Mouse (Mus musculus) embryonic facial prominence, embryonic 14.5 days (tissue): ENCODE measurements around the gene Kcnj12. TPM values are rescaled to one million over a fixed set of nuclear protein-coding genes. Genes with fewer than 3 reads are reported as not detected.

Experiments
- ATAC-seq: fragments of 200-750 bp; cut with Nextera tagmentation; 2 replicates; pipeline ENCODE4 v1.8.0; 2017; ENCODE audit warnings: low read depth, moderate number of reproducible peaks, moderate TSS enrichment
- DNase-seq: peaks from one replicate; pipeline ENCODE4 v3.0.0-alpha.2; 2015; ENCODE audit warnings: low spot score
- H3K27ac ChIP-seq: fragments of 300-500 bp; sonication (generic); replicated peaks from 2 replicates; pipeline ENCODE4 v1.5.1; 2014; ENCODE audit warnings: low read depth, mild to moderate bottlenecking, low read length, moderate library complexity
- H3K27me3 ChIP-seq: fragments of 300-500 bp; sonication (generic); replicated peaks from 2 replicates; pipeline ENCODE4 v1.6.1; 2014; ENCODE audit warnings: low read length; ENCODE audit not compliant: control insufficient read depth, insufficient read depth
- H3K36me3 ChIP-seq: fragments of 300-500 bp; sonication (generic); 2 replicates; pipeline ENCODE4 v1.6.1; 2014; ENCODE audit warnings: low read length, mixed read lengths; ENCODE audit not compliant: control insufficient read depth, insufficient read depth
- H3K4me1 ChIP-seq: fragments of 300-500 bp; sonication (generic); 2 replicates; pipeline ENCODE4 v1.6.1; 2014; ENCODE audit warnings: antibody characterized with exemption, low read length; ENCODE audit not compliant: control insufficient read depth, insufficient read depth
- H3K4me2 ChIP-seq: fragments of 300-500 bp; sonication (generic); 2 replicates; pipeline ENCODE4 v1.6.1; 2014; ENCODE audit warnings: low read depth, mild to moderate bottlenecking, low read length, moderate library complexity, mixed read lengths
- H3K4me3 ChIP-seq: fragments of 300-500 bp; sonication (generic); 2 replicates; pipeline ENCODE4 v1.5.1; 2014; ENCODE audit warnings: low read depth, mild to moderate bottlenecking, low read length
- H3K9ac ChIP-seq: fragments of 300-500 bp; sonication (generic); 2 replicates; pipeline ENCODE4 v1.6.1; 2014; ENCODE audit warnings: low read depth, mild to moderate bottlenecking, low read length, moderate library complexity, mixed read lengths
- H3K9me3 ChIP-seq: fragments of 300-500 bp; sonication (generic); 2 replicates; pipeline ENCODE4 v1.6.1; 2016; ENCODE audit warnings: low read length; ENCODE audit not compliant: control insufficient read depth
- WGBS: fragments of 180-500 bp; shearing (Covaris S2); extraction: QIAGEN DNeasy Blood & Tissue Kit; methylation state at CpG from one replicate; pipeline ENCODE4 v1.1.7; 2014; 5-methylcytosine and 5-hydroxymethylcytosine counted together
- polyA plus RNA-seq: library from polyadenylated mRNA; unstranded; fragments of >200 nt; fragmentation: Nextera tagmentation; extraction: Ambion mirVana; gene quantifications from 2 replicates; pipeline ENCODE4 v1.2.1, GENCODE M21; 2014

The Kcnj12 gene
- polyA plus RNA-seq, 1 experiment from 2014 or later = 1.6 TPM

DNA sequence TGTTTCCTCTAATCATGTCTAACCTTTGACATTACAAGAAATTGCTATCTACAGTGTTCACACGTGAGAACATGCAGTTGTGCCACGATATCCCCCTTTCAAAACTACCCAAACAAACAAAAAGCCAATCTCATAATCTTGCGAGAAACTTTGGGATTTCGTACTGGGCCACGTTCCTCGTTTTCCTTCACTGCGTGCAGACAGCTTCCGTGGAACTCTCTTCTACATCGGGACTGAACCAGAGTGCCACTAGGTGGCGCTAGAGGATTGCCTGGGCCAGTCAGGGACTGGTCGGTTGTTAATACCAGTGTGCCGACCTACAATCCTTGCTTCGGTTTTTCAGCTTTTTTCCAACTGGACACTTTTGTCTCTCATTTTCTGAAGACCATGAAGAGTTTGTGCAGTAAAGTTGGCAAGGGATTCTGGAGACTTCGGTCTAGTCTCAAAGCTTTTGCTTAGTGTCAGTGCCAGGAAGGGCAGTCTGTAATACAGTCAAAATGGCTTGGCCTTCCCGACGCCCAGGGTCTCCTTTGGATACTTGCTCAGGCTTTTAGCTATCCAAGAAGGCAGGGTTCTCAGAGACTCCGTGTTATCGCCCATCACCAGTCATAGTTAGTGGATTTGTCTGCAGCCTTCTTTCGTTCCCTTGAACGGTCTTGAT lies 82.0 kb downstream of the Kcnj12 start:
- H3K27me3 ChIP-seq = no peaks in the 10 kb centered on the region
- WGBS = 17% methylated on average over 20 of the region's 20 CpGs
- peak overlapping the region; percentile 2; the same call in 1 of the 2 replicates for H3K9ac ChIP-seq
- no peaks in the 10 kb centered on the region for H3K4me1 ChIP-seq
- ATAC-seq (peak; percentile 95), DNase-seq (peak; percentile 93)
- no peak overlapping the region for H3K27ac ChIP-seq
- H3K36me3 ChIP-seq = no peaks in the 10 kb centered on the region
- peak overlapping the region; percentile 17; the same call in 1 of the 2 replicates for H3K4me2 ChIP-seq
- no peak overlapping the region for H3K4me3 ChIP-seq
- H3K9me3 ChIP-seq = no peaks in the 10 kb centered on the region

DNA sequence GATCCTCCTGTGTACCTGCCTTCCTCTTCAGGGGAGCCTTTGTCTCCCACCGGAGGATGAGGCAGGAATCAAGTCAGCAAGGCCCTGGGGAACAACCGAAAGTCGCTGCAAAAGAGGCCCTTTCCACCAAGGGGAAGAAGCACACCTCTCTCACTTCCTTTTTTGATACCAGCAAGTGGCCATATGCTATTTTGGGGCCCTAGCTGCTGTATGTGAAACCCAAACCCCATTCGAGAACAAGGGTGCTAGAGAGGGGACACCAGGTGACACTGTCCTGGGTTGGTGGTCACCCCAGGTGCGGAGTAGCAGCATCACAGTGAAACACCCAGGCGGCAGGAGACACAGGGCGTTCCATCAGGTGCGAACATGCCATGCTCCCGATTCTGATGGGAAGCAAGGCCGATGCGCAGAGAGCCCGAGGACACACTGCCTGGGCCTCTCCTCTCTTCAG lies 86.6 kb downstream of the Kcnj12 start:
- no peak for DNase-seq
- Histone ChIP-seq H3K9ac (no peak overlapping the region), H3K27me3 (no peaks in the 10 kb centered on the region)

DNA sequence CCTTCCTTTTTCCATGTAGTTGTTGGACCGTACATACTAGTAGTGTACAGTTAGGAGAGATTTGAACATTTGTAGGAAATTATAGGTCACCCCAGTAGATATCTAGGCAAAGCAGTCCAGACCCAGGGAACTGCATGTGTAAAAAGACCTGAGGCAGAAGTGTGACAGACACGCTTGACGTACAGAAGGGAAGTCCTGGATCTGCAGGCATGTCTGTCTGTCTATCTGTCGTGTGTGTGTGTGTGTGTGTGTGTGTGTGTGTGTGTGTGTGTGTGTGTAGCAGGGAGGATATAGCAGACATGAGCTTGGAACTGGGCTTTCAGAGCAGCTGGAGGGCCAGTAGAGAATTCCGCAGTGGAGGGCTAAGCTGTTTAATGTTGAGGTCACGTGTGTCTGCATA lies 87.3 kb downstream of the Kcnj12 start:
- Histone ChIP-seq H3K4me3 (no peak overlapping the region), H3K27ac (no peak overlapping the region), H3K9ac (no peak overlapping the region), H3K27me3 (no peaks in the 10 kb centered on the region), H3K36me3 (no peaks in the 10 kb centered on the region), H3K9me3 (no peaks in the 10 kb centered on the region), H3K4me2 (no peak overlapping the region), H3K4me1 (no peaks in the 10 kb centered on the region)
- ATAC-seq (no peak), DNase-seq (no peak)
- WGBS = 90% methylated on average over 6 of the region's 6 CpGs

More for the DNA sequence above, 86.6 kb downstream of the Kcnj12 start:
- no peak overlapping the region for H3K4me2 ChIP-seq
- H3K9me3 ChIP-seq = no peaks in the 10 kb centered on the region
- no peak for ATAC-seq
- no peak overlapping the region for H3K27ac ChIP-seq
- H3K4me1 ChIP-seq = no peaks in the 10 kb centered on the region
- H3K4me3 ChIP-seq = no peak overlapping the region
- 85% methylated on average over 12 of the region's 12 CpGs for WGBS
- no peaks in the 10 kb centered on the region for H3K36me3 ChIP-seq

DNA sequence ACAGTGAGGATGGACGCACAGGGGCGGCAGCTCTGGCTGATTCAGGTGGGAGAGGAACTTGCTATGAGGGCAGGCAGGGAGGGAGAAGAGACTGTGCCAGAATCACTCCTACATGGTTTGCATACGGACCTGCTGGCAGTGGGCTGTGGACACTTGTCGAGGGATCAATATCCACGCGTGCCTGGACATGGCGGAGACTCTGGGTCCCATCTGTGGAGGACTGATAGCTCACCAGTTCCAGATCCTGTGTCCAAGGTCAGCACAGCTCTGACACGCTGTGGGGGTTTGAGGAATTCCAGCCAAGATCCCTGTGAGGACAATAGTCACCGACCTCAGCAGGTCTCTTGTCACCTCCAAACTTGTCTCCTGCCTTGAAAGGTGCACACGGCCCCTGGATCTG lies 87.7 kb downstream of the Kcnj12 start:
- no peak for ATAC-seq
- WGBS = 76% methylated on average over 10 of the region's 10 CpGs

DNA sequence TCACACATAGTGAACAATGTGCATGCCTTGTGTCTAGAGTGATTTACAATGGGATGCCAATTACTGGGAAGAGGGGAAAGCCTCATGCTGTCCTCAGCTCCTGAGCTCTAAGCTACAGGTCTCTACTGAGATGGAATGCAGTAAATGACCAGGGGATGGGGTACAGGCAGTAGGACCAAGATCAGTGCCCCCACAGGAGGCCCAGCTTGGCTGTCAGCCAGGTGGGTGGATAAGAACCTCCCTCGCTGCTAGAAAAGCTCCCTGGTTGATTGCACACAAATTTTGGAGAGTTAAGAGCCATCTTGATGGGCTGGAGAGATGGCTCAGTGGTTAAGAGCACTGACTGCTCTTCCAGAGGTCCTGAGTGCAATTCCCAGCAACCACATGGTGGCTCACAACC lies 88.6 kb downstream of the Kcnj12 start:
- Histone ChIP-seq H3K27me3 (no peaks in the 10 kb centered on the region), H3K9me3 (no peaks in the 10 kb centered on the region), H3K4me1 (no peaks in the 10 kb centered on the region), H3K9ac (no peak overlapping the region), H3K4me2 (no peak overlapping the region), H3K4me3 (no peak overlapping the region), H3K27ac (no peak overlapping the region), H3K36me3 (no peaks in the 10 kb centered on the region)
- 57% methylated on average over 1 of the region's 1 CpGs for WGBS
- ATAC-seq (no peak), DNase-seq (no peak)

More for the DNA sequence above, 87.7 kb downstream of the Kcnj12 start:
- Histone ChIP-seq H3K27me3 (no peaks in the 10 kb centered on the region), H3K9ac (no peak overlapping the region), H3K9me3 (no peaks in the 10 kb centered on the region), H3K4me2 (no peak overlapping the region), H3K27ac (no peak overlapping the region), H3K4me1 (no peaks in the 10 kb centered on the region), H3K4me3 (no peak overlapping the region), H3K36me3 (no peaks in the 10 kb centered on the region)
- no peak for DNase-seq

DNA sequence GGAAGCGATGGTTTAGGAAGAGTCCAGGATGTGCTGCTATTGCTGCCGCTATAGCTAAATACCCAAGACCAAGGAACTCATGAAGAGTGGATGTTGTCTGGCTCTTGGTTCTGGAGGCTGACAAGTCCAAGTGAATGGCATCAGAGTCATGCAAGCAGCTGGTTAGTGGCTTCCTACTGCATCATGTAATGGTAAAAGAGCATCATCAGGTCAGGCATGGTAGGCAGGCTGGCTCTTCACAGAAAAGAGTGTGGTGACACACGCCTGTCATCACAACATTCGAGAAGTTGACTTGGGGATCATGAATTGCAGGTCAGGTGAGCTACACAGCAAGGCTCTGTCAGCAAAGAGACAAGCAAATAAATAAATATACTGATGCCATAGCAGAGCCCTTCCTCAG lies 89.1 kb downstream of the Kcnj12 start:
- no peaks in the 10 kb centered on the region for H3K27me3 ChIP-seq
- H3K4me1 ChIP-seq = no peaks in the 10 kb centered on the region
- no peak overlapping the region for H3K9ac ChIP-seq
- ATAC-seq (no peak), DNase-seq (no peak)
- WGBS = 90% methylated on average over 4 of the region's 4 CpGs
- no peak overlapping the region for H3K4me3 ChIP-seq
- no peaks in the 10 kb centered on the region for H3K9me3 ChIP-seq
- H3K4me2 ChIP-seq = no peak overlapping the region
- no peak overlapping the region for H3K27ac ChIP-seq
- no peaks in the 10 kb centered on the region for H3K36me3 ChIP-seq

DNA sequence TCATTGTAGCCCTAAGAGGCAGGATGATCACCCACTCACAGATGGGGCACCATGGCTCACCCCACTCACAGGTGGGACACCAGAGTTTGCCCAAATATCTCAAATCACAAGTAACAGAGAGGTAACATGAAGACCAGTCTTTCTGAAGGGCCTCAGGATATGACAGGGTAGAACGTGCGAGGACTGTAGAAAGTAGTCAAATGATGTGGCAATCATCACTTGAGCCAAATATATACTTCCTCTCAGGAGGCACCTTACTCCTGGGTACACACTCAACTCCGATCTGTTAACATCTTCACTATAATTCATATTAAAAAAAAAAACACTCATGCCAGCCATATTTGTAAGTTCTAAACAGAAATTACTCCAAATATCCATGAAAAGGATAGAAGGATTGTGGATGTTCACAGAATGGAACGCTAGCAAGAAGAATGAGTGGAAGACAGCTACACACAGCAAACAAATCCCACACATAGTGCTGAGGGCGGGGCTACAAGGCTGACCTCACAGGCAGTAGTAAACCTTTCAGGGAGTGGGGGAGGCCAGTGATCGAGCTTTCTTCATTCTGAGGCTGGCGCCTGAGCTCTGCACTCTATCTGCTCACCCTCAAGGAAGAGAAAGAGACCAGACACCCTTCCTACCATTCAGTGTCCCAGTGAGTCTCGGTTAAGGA lies 90.1 kb downstream of the Kcnj12 start:
- no peaks in the 10 kb centered on the region for H3K36me3 ChIP-seq
- no peak overlapping the region for H3K4me3 ChIP-seq
- WGBS = 79% methylated on average over 8 of the region's 8 CpGs
- H3K9ac ChIP-seq = no peak overlapping the region
- ATAC-seq (no peak), DNase-seq (no peak)
- H3K4me1 ChIP-seq = no peaks in the 10 kb centered on the region
- no peaks in the 10 kb centered on the region for H3K27me3 ChIP-seq
- H3K4me2 ChIP-seq = no peak overlapping the region
- no peak overlapping the region for H3K27ac ChIP-seq
- no peaks in the 10 kb centered on the region for H3K9me3 ChIP-seq

DNA sequence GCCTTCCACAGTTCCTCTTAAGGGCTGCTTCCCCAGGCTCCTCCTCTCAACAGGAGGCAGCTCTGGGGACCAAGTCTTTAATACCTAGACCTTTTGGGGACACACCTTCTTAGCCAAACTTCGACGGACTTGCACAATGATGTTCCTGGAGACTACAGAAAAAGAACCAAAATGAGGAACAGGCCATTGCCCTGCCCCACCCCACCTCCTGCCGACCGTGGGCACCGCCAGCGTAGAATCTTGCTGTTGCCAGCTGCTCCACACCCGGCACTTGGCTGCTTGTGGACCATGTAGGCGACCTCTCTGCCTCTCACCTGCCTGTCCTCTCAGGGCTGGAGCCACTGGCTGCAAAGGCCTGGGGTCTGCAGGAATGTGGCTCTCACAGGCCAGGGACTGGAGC lies 93.9 kb downstream of the Kcnj12 start:
- no peak overlapping the region for H3K9ac ChIP-seq

More for the DNA sequence above, 93.9 kb downstream of the Kcnj12 start:
- Histone ChIP-seq H3K9me3 (no peaks in the 10 kb centered on the region), H3K4me3 (no peak overlapping the region), H3K4me1 (no peaks in the 10 kb centered on the region), H3K4me2 (no peak overlapping the region), H3K27me3 (no peaks in the 10 kb centered on the region), H3K36me3 (no peaks in the 10 kb centered on the region), H3K27ac (no peak overlapping the region)
- ATAC-seq (no peak), DNase-seq (no peak)
- 57% methylated on average over 8 of the region's 8 CpGs for WGBS
